Mouse (Mus musculus): Measurements from ENCODE around the gene Slc2a13.

Slc2a13 gene

GRCm38 (mm10) chr15:91372464-91373202 lies 200.4 kb downstream of the Slc2a13 start:
- DNase-seq = no peak

- no peak for DNase-seq
Observed at GRCm38 (mm10) chr15:91371859-91372394, 201.1 kb downstream of the Slc2a13 start.

GRCm38 (mm10) chr15:91369736-91370449 lies 203.2 kb downstream of the Slc2a13 start:
- DNase-seq = no peak

- DNase-seq = no peak
Observed at GRCm38 (mm10) chr15:91360495-91360894, 212.6 kb downstream of the Slc2a13 start.

GRCm38 (mm10) chr15:91351006-91351405 lies 222.1 kb downstream of the Slc2a13 start:
- DNase-seq = no peak

GRCm38 (mm10) chr15:91338350-91338749 lies 234.7 kb downstream of the Slc2a13 start:
- no peak for DNase-seq

- DNase-seq = no peak
Observed at GRCm38 (mm10) chr15:91334416-91334900, 238.6 kb downstream of the Slc2a13 start.

GRCm38 (mm10) chr15:91327748-91328147 lies 245.3 kb downstream of the Slc2a13 start:
- DNase-seq = no peak

- no peak for DNase-seq
Observed at GRCm38 (mm10) chr15:91327023-91327422, 246.0 kb downstream of the Slc2a13 start.

GRCm38 (mm10) chr15:91319376-91319775 lies 253.7 kb downstream of the Slc2a13 start:
- no peak for DNase-seq

GRCm38 (mm10) chr15:91316964-91317363 lies 256.1 kb downstream of the Slc2a13 start:
- DNase-seq = no peak

GRCm38 (mm10) chr15:91314402-91315318 lies 258.4 kb downstream of the Slc2a13 start:
- DNase-seq = no peak

GRCm38 (mm10) chr15:91304296-91304852 lies 268.7 kb downstream of the Slc2a13 start:
- DNase-seq = no peak

- peak; percentile 86 for DNase-seq
Observed at GRCm38 (mm10) chr15:91301366-91301765, 271.7 kb downstream of the Slc2a13 start.

- no peak for DNase-seq
Observed at GRCm38 (mm10) chr15:91299319-91299835, 273.7 kb downstream of the Slc2a13 start.

- DNase-seq = no peak
Observed at GRCm38 (mm10) chr15:91283418-91283817, 289.6 kb downstream of the Slc2a13 start.

- no peak for DNase-seq
Observed at GRCm38 (mm10) chr15:91282822-91283221, 290.2 kb downstream of the Slc2a13 start.

GRCm38 (mm10) chr15:91281521-91281920 lies 291.5 kb downstream of the Slc2a13 start:
- DNase-seq = no peak

- no peak for DNase-seq
Observed at GRCm38 (mm10) chr15:91279571-91279970, 293.5 kb downstream of the Slc2a13 start.

- DNase-seq = peak; percentile 70
Observed at GRCm38 (mm10) chr15:91275961-91276360, 297.1 kb downstream of the Slc2a13 start.

- DNase-seq = peak; percentile 76
Observed at GRCm38 (mm10) chr15:91268532-91268931, 304.5 kb downstream of the Slc2a13 start.

GRCm38 (mm10) chr15:91263926-91264325 lies 309.1 kb downstream of the Slc2a13 start:
- DNase-seq = no peak

Measured in kidney, adult 11 months (tissue).